Mouse (Mus musculus) embryonic fibroblast, embryonic 13.5 days (primary cell): ENCODE data around the gene Hsph1.

ENCODE experiments used
- CTCF ChIP-seq: IDR thresholded peaks from 2 replicates; pipeline ENCODE4 v1.5.1; 2011; ENCODE audit warnings: mild to moderate bottlenecking, control low read depth, low read length, moderate library complexity, borderline replicate concordance; ENCODE audit not compliant: insufficient read depth
- POLR2A ChIP-seq: IDR thresholded peaks from 2 replicates; pipeline ENCODE4 v1.6.1; 2011; ENCODE audit warnings: low read depth, mild to moderate bottlenecking, control low read depth, low read length, moderate library complexity

DNA sequence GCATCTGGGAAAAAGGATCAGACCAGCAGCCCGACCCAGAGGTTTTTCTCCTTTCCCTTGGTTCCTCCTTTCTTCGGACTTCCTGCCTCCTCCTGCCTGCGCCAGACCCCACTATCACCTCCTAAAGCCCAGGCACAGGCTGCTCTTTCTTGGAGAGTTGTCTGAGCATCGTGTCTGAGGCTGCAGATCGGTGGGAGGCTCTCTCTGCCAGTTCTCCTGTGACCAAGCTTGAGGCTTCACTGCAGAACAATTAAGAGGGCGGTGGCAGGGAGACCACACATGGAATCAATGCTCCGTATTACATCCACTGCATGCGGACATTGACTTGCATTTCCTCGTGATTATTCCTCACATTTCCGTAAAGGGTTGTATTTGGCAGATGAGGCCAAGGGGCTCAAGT is 58.7 kb downstream of the Hsph1 start:
- TF ChIP-seq POLR2A = no peak
- TF ChIP-seq CTCF = no peak
